Mouse (Mus musculus): ENCODE results near the gene Eif2ak3. TPM values are rescaled to one million over a fixed set of nuclear protein-coding genes. Genes with fewer than 3 reads are reported as not detected.
"Not testable (repeated sequence)": the region's sequence is repeated elsewhere in the genome, so short reads cannot be mapped to it uniquely, and the experiment has no call there.

The Eif2ak3 gene
- 10 to 100 TPM; 11.1 to 11.7 TPM for total RNA-seq (2021)
- long read RNA-seq, experiment 1, full-length matches to known transcripts: 12 of 13 reads
- long read RNA-seq, experiment 1, partial matches to known transcripts: 1 of 13 reads
- long read RNA-seq, experiment 1, other reads (novel, unspliced or antisense): 0 of 13 reads
- long read RNA-seq, experiment 2, full-length matches to known transcripts: 8 of 13 reads
- long read RNA-seq, experiment 2, partial matches to known transcripts: 1 of 13 reads
- long read RNA-seq, experiment 2, other reads (novel, unspliced or antisense): 4 of 13 reads

DNA sequence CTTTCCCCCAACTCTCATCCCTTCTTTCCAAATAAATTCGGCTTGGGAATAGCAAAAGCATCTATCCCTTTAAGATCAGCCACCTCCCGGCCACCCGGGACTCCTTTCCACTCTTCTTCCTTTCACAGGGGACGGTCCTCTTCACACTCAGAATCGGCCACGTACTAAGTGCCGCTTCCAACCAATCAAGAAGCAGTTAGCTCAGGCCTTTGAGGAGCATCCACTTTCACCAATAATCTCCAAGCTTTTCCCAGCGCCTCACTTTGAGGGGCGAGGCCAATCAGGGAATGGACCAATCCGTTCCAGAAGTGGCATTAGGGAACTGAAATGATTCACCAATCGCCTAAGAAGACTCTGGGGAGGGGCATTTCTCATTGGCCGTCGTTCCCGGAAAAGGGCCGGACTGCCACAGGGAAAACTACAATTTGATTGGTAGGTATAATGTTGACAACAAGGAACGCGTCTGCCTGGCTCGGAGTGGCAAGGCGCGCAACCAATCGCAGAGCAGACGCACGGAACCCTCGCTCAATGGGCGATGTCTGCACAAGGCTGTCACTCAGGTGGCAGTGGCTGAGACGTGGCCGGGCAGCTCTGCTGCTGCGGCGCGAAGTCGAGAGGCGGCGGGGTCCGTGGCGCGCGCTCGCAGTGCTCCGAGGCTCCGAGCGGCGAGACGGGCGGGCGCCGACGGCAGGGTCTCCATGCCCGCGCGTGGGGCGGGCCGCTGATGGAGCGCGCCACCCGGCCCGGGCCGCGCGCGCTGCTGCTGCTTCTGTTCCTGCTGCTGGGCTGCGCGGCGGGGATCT is at the start of gene Eif2ak3:
Gene Eif2ak3 (plus strand): TSS at position 514 of the 803 bp plus-strand sequence.
- peak; percentile 96 for DNase-seq
- intact Hi-C loops (cut with DNase I): no loop called here

DNA sequence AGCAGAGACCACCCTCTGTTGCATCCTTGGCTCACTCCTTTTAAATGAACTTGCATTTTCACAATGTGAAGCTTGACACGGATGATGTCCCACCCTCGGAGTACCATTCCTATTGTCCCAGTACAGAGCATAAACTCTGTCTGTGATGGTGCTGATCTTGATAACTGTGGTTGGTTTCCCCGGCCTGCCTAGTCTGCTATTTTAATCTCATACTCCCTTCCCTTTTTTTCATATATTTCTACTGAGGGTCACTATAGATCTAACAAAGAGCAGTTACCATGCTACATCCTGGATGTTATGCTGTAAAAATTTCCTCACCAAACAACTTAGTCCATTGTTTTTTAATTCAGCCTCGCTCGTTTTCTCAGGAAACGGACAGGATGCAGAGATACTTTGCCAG is 47.4 kb upstream of the Eif2ak3 start:
- DNase-seq: no peak
- intact Hi-C loops (cut with DNase I): no loop called here

DNA sequence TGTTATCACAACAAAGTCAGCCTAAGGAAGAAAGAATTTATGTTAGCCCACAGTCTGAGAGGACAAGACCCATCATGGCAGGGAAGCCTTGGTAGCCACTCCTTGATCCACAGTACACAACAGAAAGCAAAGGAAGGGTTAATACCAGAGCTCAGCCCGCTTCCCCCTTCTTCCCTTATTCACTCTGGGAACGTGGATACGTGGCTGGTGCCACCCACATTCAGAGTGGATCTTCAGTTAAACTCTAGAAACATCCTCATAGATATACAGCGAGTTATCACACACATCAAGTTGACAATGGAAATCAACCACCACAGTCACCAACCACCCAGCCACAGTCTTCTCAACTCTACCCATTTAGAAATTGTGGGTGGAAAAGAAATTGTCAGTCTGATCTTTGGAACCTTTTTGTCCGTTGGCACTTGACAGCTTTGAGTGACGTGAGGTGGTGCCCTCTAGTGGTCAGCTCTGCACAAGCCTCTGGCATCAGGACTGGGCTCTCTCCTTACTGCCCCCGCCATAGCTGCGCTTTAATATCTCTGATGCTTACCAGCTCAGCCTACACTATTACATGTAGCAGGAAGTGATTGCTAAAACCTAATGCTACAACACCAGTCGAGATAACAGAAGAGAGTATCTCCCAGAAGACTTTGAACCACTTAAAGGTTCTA is 46.6 kb upstream of the Eif2ak3 start:
- DNase-seq: peak; percentile 64 to 76
- intact Hi-C loops (cut with DNase I): no loop called here

DNA sequence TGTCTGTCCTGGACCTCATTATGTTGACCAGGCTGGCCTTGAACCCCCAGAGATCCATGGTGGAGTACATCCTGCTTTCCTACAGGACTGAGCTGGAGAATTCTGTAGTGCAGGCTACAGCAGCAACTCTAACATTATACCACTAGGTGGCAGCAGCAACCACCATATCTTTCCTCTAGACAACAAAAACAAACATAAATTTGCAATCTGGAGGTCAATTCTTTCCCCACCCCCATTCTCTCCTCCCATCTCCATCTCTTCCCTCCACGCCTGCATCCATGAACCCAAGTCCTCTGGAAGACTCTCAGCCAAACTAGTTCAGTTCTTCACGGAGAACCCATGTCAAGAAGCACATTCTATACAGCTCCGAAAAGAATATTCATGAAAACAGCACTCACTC is 39.7 kb upstream of the Eif2ak3 start:
- peak in 1 of 2 experiments; percentile 38 for DNase-seq
- intact Hi-C loops (cut with DNase I): loop anchor here (2.0 to 10.0 kb wide), 2 partner anchors 90 to 320 kb away; no protein-coding TSS in a partner anchor

DNA sequence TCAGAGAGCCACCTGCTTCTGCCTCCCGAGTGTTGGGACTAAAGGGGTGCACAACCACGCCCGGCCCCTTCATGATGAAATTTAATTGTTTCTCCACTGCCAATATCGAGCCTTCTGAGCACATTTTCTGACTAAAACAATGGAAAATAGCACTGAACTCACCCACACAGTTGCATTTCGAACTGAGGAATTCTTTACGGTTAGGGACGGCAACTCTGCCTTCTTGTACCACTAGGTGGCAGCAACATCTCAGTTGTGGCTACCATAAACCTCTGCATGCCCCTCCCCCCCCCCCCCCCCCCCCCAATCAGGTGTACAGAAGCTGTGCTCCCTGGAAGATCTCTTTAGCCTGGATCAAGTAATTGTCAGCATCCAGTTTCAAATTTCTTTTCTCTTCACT is 39.0 kb upstream of the Eif2ak3 start:
- intact Hi-C loops (cut with DNase I): loop anchor here (2.0 to 10.0 kb wide), 2 partner anchors 90 to 320 kb away; no protein-coding TSS in a partner anchor
- peak; percentile 62 to 79 for DNase-seq

DNA sequence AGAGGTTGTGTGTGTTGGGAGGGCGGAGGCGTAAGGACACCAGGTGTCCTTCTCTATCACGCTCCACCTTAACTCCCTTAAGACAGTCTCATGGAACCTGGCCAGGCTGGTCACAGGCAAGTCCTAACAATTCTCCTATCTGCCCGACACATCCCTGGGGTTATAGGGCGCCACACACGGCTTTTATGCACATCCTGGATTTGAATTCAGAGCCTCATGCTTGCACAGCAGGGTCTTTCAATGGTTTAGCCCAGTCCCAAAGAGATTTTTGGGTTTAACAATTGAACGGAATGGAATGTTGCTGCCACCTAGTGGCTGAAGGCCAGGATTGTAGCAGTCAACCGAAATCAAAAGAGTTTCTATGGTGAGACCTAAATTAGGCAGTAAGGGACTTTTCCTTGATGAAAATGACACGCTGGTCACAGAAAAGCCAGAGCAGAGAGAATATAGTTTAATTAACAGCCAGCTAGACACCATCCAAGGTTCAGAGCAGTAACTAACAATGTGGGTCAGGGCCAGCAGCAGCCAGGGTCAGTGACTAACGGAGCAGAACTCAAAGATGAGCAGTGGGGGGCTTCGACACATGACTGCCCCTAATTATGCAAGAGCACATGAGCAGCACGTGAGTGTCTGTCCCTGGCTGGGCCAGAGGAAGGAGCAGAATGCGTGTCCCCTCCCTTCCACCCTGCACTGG is 38.3 kb upstream of the Eif2ak3 start:
- intact Hi-C loops (cut with DNase I): loop anchor here (2.0 to 10.0 kb wide), 2 partner anchors 91 to 319 kb away; no protein-coding TSS in a partner anchor
- DNase-seq: peak; percentile 65 to 79

DNA sequence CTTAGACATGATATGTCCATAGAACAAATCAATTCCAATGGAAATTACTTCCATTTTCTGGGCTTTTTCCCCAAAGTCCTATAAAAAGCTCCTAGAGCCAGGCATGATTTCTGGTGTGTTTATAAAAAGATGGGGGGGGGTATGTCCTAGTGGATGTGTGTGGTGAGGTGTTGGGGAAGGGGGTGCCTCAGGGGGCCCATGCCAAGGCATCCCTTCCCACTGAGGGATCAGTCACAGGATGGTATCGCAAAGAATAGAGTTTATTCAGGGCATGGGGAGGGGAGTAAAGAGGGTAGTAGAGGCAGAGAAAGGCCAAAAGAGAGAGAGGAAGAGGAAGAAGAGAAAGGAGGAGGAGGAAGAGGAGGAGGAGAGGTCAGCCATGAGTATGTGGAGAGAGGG is 37.8 kb upstream of the Eif2ak3 start:
- intact Hi-C loops (cut with DNase I): loop anchor here (10.0 kb wide), 1 partner anchor 318 kb away; no protein-coding TSS in a partner anchor
- DNase-seq: no peak

DNA sequence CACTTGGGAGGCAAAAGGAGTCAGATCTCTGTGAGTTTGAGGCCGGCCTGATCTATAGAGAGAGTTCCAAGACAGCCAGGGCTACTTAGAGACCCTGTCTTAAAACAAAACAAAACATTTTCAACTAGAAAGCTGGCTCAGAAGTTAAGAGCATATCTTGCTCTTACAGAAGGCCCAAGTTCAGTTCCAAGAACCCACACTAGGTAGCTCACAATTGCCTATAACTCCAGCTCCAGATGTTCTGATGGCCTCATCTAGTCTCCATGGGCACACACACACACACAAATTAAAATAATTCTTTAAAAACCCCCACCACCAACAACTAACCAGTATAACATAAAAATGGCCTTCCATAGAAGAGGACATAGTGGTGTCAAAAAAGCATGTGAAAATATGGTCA is 33.8 kb upstream of the Eif2ak3 start:
- intact Hi-C loops (cut with DNase I): loop anchor here (5.0 kb wide), 1 partner anchor 37 kb away; no protein-coding TSS in a partner anchor
- DNase-seq: no peak

DNA sequence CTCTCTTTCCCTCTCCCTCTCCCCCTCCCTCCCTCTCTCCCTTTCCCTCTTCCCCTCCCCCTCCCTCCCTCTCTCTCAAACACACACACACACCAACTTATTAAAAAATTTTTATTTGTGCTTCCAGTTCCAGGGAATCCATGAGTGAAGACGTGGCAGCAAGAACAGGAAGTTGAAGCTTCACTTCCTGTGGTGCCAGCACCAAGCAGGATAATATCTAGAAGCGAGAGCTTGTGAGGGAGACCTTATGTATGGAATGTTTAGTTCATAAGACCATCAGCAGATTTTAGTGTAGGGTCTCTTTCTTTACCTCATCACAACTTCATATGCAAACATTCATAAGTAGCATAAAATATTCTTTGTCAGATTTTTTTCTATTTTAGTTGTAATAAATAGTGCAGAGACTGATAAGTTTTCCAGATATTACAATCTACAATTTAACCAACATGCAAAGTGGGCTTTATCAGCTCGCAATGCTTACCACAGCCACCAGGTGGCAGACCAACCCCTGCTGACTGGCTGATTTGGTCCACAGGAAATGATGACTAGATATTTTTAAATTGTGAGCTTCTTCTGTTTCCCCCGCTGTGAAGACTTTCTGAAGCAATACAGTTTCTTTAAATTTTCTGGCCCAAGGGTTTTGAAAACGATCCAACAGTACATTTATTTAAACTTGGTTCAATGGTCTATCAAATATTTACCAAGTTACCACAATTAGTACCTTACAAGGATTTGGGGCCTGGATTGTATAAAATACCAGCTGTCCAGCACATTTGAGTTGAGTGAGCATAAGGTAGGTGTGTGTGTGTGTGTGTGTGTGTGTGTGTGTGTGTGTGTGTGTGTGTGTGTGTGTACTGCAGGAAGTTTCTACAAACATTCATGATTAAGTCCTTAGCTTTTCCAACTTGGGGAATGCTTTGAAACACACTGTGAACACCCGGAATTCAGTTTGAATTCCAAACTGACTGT is 32.5 kb upstream of the Eif2ak3 start:
- intact Hi-C loops (cut with DNase I): loop anchor here (1.0 to 5.0 kb wide), 2 partner anchors 35 to 69 kb away; no protein-coding TSS in a partner anchor
- peak; percentile 83 to 88 for DNase-seq

DNA sequence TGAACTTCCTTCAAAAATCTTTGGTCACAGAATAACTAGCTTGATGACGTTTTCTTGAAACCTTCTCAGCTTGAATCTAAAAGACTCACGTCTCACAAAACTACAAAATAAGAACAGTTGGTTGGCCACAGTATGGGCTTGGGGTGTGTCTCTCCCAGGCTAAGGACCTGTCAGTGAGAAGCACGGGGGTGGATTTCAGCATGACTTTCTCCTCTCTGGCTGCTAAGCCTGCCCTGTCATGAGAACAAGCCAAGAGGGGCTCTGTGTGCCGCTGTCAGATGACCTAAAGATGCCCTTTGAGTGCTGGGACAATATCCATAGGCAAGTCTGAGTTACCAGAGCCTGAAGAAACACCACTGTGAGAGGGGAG is 31.8 kb upstream of the Eif2ak3 start:
- no peak for DNase-seq
- intact Hi-C loops (cut with DNase I): loop anchor here (1.0 to 5.0 kb wide), 2 partner anchors 35 to 69 kb away; no protein-coding TSS in a partner anchor

DNA sequence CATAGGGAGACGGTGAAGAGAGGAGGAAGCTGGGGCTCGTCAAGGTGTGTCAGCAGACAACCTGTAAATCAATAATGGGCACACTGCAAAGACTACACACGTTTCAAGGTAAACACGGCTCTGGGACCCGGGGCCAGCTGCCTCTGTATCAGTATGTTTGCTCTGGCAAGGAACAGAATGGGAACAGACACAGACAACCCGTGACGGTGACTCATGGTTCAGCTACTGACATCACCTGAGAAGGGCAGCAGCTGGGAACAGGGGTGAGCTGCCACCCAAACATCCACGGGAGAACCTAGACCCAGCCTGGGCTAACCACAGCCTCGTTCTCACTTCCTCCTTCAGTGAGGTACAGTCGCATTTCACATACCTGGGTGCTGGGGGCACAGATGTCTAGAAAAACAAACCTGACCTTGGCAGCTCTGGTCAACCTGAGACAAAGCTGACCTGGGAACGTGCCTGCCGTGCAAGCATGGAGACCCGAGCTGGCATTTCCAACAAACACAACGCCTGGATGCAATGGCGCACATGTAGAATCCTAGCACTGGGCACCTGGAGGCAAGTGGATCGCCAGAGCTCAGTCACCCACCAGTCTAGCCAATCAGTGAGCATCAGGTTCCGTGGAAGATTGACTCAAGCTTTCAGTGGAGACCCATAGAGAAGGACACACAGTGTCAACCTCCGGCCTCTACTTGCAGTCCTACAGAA is 30.2 kb upstream of the Eif2ak3 start:
- no peak for DNase-seq
- intact Hi-C loops (cut with DNase I): loop anchor here (5.0 kb wide), 1 partner anchor 33 kb away; no protein-coding TSS in a partner anchor

DNA sequence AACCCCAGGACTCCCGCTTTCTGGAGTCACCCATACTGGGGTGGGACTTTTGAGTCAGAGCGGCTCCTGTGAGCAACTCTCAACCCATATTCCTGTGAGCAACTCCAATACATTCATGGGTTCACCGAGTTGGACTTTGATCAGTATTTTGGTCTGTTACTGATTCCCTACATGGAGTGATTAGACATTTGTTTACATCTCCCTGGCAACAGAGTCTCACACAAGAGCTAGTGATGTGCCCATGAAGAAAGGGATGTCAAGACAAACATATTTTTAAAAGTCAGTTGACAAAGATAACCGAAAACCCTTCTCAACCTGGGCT is 29.7 kb upstream of the Eif2ak3 start:
- no peak for DNase-seq
- intact Hi-C loops (cut with DNase I): loop anchor here (5.0 kb wide), 1 partner anchor 33 kb away; no protein-coding TSS in a partner anchor

DNA sequence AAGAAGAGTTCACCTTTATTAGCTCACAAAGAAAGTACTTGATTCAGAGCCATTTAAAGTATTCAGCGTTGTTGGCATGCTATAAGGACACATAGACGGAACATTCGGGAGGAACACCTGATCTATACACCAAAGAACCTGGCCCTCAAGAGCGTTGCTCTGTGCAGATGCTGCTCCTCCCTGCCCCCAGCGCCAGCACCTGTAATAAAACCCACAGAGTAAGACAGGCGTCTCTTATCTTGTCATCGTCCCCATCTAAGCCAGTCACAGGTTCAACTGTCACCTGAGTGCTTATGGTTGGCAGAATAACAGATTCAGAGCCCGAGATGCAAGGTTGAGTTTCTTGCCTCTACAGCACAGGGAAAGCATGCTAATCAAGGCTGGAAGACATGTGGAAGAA is 28.8 kb upstream of the Eif2ak3 start:
- intact Hi-C loops (cut with DNase I): no loop called here
- DNase-seq: no peak

DNA sequence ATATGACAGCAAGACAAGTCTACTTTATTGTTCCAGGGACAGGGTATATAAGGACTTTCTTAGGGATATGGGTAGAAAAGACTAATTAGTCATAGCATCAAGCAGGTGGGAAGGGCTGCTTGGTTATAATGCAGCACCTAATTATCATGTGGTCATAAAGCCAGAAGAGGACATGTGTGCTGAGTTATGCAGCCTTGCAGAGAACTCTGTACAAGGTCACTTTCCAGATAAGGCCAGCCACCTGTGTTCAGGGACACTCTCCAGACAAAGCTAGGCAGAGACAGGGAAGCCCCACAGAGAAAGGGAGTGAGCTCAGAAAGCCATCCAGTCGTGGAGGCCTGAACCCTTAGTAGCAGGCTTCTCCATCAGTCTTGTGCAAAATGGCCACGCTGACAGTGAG is 22.7 kb upstream of the Eif2ak3 start:
- intact Hi-C loops (cut with DNase I): no loop called here
- no peak for DNase-seq

DNA sequence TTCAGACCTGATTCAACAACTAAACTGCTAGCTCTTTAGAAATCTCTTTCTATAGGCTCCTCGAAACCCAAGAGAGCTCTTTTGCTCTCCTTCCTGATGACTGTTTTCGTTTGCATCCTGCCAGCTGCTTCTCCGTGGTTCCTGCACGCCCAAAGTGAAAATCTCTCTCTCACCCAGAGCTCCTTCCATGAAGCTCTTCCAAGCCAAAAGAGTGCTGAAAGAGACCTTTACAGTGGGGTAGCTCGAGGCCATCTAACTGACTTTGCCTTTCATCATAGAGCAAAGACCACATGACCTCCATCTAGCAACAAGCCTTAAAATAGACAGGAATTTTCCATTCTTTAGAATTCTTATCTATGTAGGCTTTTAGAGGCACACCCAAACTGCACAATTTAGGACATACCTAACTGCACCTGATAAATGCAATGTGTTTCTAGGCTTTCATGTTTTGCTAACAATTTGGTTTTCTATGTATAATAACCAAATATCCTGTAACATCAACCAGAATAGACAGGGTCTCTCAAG is 21.9 kb upstream of the Eif2ak3 start:
- intact Hi-C loops (cut with DNase I): no loop called here
- DNase-seq: no peak

DNA sequence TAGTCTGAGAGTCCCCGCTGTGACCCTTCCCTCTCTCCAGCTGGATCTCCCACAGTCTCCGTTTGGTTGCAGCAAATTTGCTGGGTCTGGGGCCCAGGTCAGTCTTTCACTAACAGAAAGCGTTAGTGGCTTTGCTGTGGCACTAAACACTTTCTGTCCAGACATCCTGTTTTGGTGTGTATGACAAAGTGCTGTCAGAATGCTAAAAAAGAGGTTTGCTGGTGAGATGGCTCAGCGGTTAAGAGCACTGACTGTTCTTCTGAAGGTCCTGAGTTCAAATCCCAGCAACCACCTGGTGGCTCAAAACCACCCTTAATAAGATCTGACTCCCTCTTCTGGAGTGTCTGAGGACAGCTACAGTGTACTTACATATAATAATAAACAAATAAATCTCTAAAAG is 21.0 kb upstream of the Eif2ak3 start:
- intact Hi-C loops (cut with DNase I): not testable (repeated sequence)

DNA sequence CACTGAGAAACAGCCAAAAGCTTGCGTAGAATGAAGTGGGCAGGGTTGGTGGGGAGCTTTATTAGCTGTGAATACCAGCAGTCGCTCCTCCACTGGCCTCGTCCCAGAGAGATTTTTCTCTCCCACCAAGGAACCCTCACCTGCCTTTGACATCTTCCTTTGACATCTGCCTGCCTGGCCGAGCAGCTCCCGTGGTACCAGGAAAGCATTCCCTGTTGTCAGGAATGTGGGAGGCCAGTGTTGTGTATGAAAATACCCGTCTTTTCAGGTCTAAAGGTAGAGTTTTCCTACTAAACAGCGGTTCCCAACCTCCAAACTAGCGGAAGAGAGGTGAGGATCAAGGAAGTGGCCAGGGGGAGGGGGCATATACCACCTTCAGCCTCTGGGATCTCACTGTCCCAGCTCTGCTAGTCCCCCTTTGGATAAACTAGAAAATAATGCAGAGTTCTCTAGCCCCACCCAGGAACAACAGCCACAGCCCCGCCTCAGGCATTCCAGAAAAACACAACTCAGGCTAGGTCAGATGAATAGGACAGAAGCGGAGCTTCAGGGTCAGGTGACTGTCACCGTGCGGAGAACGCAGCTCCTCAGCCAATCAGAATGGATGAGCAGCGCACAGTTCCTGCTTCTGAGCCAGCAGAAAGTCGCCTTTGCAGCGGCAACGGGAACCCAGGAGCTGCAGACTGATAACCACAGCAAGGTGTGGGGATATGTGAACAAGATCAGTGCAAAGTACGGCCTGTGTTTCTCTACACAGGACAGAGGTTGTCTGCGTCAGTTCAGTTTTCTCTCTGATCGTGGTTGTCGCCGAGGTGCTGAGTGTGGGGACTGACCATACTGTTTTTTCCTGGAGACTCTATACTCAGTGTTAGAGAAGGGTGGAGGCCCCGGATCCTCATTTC is 20.0 kb upstream of the Eif2ak3 start:
- intact Hi-C loops (cut with DNase I): no loop called here
- peak; percentile 65 to 70 for DNase-seq

More for the DNA sequence above, 21.0 kb upstream of the Eif2ak3 start:
- not testable (repeated sequence) for DNase-seq
